Mouse (Mus musculus): Measurements from ENCODE around the gene Il17f. TPM values are rescaled to one million over a fixed set of nuclear protein-coding genes. Genes with fewer than 3 reads are reported as not detected.
"Not testable (repeated sequence)": the region's sequence is repeated elsewhere in the genome, so short reads cannot be mapped to it uniquely, and the experiment has no call there.

Il17f gene
- polyA plus RNA-seq, 1 experiment from 2014 or later = 0.37 TPM

DNA sequence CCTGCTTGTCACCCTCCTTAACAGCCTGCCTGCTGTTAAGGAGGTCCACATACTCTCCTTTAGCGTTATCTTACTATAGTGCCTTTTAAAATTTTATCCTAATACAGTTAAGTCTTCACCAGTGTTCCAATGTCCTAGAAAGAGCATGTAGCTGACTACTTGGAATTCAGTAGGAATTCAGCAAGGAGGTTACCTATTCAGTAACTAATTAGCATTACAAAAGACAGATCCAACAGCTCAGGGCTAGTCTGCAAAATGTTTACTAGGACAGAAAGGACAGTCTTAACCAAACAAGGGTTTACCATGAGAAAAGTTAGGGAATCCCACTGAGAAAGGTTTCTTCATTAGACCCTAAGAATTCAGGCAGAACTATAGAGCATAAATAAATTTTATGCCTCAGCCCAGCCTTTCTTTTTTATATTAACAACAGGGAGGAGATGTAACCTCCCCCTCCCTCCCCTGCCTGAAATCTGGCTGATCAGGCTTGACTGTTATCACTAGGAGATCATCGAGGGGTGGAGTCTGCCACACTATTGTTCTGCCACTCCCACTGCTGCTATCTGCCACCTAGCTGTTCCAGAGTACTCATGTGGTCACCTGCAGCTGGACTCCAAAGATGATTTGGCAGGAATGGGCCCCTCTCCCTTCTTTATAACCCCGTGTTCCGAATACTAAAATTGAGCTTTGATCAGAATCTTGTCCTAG, 16.2 kb downstream of the Il17f start:
- H3K27me3 ChIP-seq; H3K36me3 ChIP-seq; H3K27ac ChIP-seq; H3K9ac ChIP-seq; H3K4me1 ChIP-seq; H3K9me3 ChIP-seq; H3K4me2 ChIP-seq; H3K4me3 ChIP-seq; ATAC-seq (ENCODE audit: insufficient number of reproducible peaks, low FRiP score, low TSS enrichment, low read depth): not testable (repeated sequence)
- 77% methylated on average over 4 of the region's 4 CpGs for WGBS

DNA sequence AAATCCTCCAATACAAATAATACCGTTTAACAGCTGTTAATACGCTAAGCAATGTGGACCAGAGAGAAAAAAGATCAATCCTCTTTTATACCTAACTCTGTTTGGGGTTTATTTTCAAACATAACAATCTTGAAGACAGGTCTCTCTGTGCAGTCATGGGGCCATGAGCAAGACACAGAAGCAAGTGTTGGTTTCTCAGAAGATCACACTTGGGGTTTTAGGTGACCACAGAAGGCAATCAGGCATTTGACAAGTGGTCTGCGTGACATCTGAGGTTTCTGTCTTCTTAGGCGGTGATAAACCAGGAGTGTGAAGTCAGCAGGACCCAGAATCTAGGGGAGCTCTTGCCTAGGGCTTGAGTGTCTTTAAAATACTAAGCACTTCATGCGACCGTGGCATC, 23.9 kb downstream of the Il17f start:
- H3K27me3 ChIP-seq = no peaks in the 10 kb centered on the region
- 78% methylated on average over 6 of the region's 6 CpGs for WGBS
- H3K4me3 ChIP-seq = no peak overlapping the region
- H3K4me1 ChIP-seq = no peaks in the 10 kb centered on the region
- no peaks in the 10 kb centered on the region for H3K9me3 ChIP-seq
- no peaks in the 10 kb centered on the region for H3K36me3 ChIP-seq
- H3K9ac ChIP-seq = no peak overlapping the region
- no peak overlapping the region for H3K27ac ChIP-seq
- ATAC-seq (ENCODE audit: insufficient number of reproducible peaks, low FRiP score, low TSS enrichment, low read depth) = no peak
- H3K4me2 ChIP-seq = no peak overlapping the region

DNA sequence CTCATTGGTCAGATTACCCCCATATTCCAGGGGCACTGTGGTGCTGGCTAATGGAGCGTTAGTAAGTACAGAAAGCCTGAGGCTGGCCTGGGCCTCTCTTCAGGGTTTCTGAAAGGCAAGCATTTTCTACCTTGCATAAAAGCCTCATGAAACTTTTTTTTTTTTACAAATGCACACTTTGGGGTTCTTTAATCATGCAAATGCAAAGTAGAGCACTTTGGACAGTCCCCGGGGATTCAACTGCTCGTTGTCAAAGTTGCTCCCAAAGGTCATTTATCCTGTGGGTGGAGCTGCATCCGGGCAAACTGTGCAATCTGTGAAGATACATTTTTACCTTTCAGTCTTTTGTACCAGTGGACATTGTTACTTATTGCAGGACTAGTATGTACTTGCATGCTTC, 29.0 kb downstream of the Il17f start:
- Histone ChIP-seq H3K9ac (no peak overlapping the region), H3K27me3 (no peaks in the 10 kb centered on the region), H3K4me1 (no peaks in the 10 kb centered on the region), H3K36me3 (no peaks in the 10 kb centered on the region), H3K4me3 (no peak overlapping the region), H3K9me3 (no peaks in the 10 kb centered on the region), H3K27ac (no peak overlapping the region), H3K4me2 (no peak overlapping the region)
- WGBS = 81% methylated on average over 4 of the region's 4 CpGs
- no peak for ATAC-seq (ENCODE audit: insufficient number of reproducible peaks, low FRiP score, low TSS enrichment, low read depth)

DNA sequence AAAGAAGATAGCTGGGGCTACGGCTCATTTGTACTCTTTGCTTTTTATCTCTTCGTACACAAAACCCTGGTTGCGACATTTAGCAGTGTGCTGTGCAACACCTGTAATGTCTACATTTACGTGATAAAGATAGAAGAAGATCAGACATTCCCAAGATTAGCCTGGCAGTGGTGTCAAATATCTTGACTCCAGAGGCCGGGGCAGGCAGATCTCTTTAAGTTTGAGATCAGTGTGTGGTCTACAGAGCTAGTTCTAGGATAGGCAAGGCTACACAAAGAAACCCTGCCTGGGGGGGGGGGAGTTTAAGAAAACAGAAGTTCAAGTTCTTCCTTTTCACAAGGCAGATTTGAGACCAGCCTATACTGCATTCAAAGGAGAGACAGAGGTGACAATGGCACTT, 30.1 kb downstream of the Il17f start:
- no peak for ATAC-seq (ENCODE audit: insufficient number of reproducible peaks, low FRiP score, low TSS enrichment, low read depth)
- no peak overlapping the region for H3K4me2 ChIP-seq
- no peak overlapping the region for H3K9ac ChIP-seq
- H3K27ac ChIP-seq = no peak overlapping the region
- H3K4me3 ChIP-seq = no peak overlapping the region
- H3K27me3 ChIP-seq = no peaks in the 10 kb centered on the region
- H3K36me3 ChIP-seq = no peaks in the 10 kb centered on the region
- H3K9me3 ChIP-seq = no peaks in the 10 kb centered on the region
- WGBS = 81% methylated on average over 5 of the region's 5 CpGs
- no peaks in the 10 kb centered on the region for H3K4me1 ChIP-seq

DNA sequence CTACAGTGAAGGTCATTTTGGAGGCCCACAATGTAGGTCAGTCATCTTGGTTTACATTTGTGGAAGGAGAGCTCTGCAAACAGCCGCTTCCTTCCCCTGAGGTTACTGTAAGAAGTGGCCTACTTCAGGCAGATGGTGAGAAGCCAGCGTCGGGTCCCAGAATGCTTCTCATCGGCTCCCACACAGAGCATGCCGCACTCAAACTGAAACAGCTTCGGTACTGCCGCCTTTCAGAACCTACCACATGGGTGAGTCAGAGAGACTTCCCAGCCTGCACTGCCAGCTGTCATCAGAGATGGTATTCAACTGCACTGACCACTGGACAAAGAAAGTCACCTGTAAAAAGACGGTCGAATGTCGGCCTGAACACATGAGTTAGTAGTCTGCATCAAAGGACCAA, 30.6 kb downstream of the Il17f start:
- Histone ChIP-seq H3K27ac (no peak overlapping the region), H3K36me3 (no peaks in the 10 kb centered on the region), H3K4me2 (no peak overlapping the region), H3K4me3 (no peak overlapping the region), H3K9me3 (no peaks in the 10 kb centered on the region), H3K27me3 (no peaks in the 10 kb centered on the region), H3K4me1 (no peaks in the 10 kb centered on the region), H3K9ac (no peak overlapping the region)
- ATAC-seq (ENCODE audit: insufficient number of reproducible peaks, low FRiP score, low TSS enrichment, low read depth) = no peak
- WGBS = 88% methylated on average over 10 of the region's 10 CpGs

DNA sequence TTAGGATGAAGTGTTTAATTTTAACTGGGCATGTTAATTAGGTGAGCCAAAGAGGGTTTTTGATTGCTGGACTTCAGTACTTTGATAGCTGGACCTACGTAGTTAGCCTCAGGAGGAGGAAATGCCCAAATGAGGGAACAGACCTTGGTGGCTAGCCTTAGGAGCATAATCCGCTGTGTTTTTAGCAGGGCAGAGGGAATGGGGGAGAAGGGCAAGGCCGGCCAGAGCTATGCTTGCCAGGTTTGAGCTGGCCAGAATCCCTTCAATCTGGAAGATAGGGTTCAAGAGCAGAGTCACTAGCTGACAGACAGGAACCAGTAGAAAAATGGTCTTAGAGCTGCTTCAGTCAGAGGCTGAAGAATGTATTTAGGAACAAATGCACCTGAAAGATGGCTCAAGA, 32.8 kb downstream of the Il17f start:
- WGBS = 75% methylated on average over 3 of the region's 3 CpGs
- no peaks in the 10 kb centered on the region for H3K4me1 ChIP-seq
- no peak overlapping the region for H3K9ac ChIP-seq
- no peak overlapping the region for H3K27ac ChIP-seq
- no peaks in the 10 kb centered on the region for H3K36me3 ChIP-seq
- no peak overlapping the region for H3K4me2 ChIP-seq
- no peaks in the 10 kb centered on the region for H3K27me3 ChIP-seq
- no peak for ATAC-seq (ENCODE audit: insufficient number of reproducible peaks, low FRiP score, low TSS enrichment, low read depth)
- H3K9me3 ChIP-seq = no peaks in the 10 kb centered on the region
- H3K4me3 ChIP-seq = no peak overlapping the region

DNA sequence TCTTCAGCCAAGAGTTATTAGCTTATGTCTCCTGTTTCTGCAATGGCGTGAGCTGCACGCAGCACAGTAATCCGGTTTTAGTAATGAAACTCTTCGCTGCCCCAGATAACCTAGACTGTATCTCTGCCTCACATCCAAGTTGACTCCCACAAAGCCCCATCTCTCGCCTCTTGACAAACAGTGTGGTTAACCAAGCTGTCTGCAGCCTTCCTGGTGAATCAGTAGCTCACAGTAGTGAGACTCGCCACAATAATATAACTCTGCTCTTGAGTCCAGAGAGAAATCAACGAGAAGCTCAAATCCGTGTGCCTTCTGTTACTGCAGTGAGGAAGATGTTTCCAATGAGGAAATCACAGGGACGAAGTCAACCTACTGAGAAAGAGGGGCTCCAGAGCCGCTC, 36.0 kb downstream of the Il17f start:
- 78% methylated on average over 10 of the region's 10 CpGs for WGBS
- no peaks in the 10 kb centered on the region for H3K27me3 ChIP-seq
- no peak overlapping the region for H3K4me3 ChIP-seq
- no peaks in the 10 kb centered on the region for H3K36me3 ChIP-seq
- H3K4me1 ChIP-seq = no peaks in the 10 kb centered on the region
- no peak overlapping the region for H3K9ac ChIP-seq
- no peak for ATAC-seq (ENCODE audit: insufficient number of reproducible peaks, low FRiP score, low TSS enrichment, low read depth)
- no peak overlapping the region for H3K4me2 ChIP-seq
- H3K27ac ChIP-seq = no peak overlapping the region
- H3K9me3 ChIP-seq = no peaks in the 10 kb centered on the region

DNA sequence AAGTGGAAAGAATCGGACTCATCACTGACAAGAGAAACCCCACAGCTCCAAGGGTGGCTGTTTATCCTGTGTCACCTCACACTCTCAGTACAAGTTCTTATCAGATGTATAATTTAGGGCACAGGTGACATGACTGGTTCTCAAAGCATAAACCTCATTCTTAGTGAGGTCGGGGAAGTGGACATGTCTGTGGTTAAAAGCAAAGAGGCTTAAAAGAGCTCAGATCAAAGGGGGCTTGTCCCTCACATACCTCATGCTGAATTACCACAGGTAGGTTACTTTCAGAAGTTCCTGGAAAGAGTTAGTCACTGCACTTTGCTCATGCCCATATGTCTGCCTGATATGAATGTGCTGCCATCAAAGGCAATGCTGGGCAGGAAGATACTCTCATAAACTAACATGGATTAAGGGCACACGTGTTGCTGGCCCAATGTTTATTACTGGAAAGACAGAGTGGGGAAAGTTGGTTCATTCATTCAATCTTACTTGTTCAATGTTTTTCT, 49.9 kb downstream of the Il17f start:
- Histone ChIP-seq H3K4me2 (no peak overlapping the region), H3K36me3 (no peaks in the 10 kb centered on the region), H3K4me3 (no peak overlapping the region), H3K27ac (no peak overlapping the region), H3K9ac (no peak overlapping the region), H3K27me3 (no peaks in the 10 kb centered on the region), H3K9me3 (no peaks in the 10 kb centered on the region), H3K4me1 (no peaks in the 10 kb centered on the region)
- 69% methylated on average over 3 of the region's 3 CpGs for WGBS
- ATAC-seq (ENCODE audit: insufficient number of reproducible peaks, low FRiP score, low TSS enrichment, low read depth) = no peak

DNA sequence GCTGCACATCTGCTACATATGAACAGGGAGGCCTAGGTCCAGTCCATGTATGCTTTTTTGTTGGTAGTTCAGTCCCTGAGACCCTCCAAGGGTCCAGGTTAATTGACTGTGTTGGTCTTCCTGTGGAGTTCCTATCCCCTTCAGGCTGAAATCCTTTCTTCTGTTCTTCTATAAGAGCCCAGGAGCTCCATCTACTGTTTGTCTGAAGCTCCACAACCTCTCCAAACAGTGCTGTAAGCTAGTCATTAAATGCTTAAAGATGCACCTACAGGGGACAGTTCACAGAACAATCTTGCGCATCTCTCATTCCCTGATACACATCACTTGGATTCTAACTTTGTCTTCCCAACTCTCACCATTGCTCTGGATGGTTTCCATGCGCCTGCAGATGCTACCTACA, 51.9 kb downstream of the Il17f start:
- ATAC-seq (ENCODE audit: insufficient number of reproducible peaks, low FRiP score, low TSS enrichment, low read depth) = no peak
- Histone ChIP-seq H3K27ac (no peak overlapping the region), H3K9me3 (no peaks in the 10 kb centered on the region), H3K36me3 (no peaks in the 10 kb centered on the region), H3K9ac (no peak overlapping the region), H3K4me1 (no peaks in the 10 kb centered on the region), H3K4me3 (no peak overlapping the region), H3K27me3 (no peaks in the 10 kb centered on the region), H3K4me2 (no peak overlapping the region)
- 91% methylated on average over 2 of the region's 2 CpGs for WGBS

DNA sequence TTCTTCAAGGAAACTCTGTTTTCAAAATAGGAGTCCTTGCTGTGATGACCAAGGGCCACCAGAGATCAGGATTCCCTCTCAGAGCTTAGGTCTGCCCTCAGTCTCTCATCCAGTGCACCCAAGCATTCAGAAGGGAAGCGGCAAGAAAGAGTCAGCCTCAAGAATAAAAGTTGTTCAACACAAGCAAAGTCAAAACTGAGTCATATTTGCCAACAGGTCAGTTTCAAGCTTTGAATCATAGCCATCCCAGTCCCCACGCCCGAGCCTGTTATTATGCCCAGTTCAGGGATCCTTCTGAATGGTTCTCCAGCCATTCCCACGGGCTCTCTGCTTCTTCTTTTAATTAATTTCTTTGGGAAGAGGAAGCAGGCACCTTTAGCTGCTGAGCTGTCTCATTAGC, 53.8 kb downstream of the Il17f start:
- Histone ChIP-seq H3K9me3 (no peaks in the 10 kb centered on the region), H3K36me3 (no peaks in the 10 kb centered on the region), H3K27me3 (no peaks in the 10 kb centered on the region), H3K4me1 (no peaks in the 10 kb centered on the region), H3K4me2 (no peak overlapping the region), H3K4me3 (no peak overlapping the region), H3K27ac (no peak overlapping the region), H3K9ac (no peak overlapping the region)
- WGBS = 79% methylated on average over 4 of the region's 4 CpGs
- ATAC-seq (ENCODE audit: insufficient number of reproducible peaks, low FRiP score, low TSS enrichment, low read depth) = no peak

DNA sequence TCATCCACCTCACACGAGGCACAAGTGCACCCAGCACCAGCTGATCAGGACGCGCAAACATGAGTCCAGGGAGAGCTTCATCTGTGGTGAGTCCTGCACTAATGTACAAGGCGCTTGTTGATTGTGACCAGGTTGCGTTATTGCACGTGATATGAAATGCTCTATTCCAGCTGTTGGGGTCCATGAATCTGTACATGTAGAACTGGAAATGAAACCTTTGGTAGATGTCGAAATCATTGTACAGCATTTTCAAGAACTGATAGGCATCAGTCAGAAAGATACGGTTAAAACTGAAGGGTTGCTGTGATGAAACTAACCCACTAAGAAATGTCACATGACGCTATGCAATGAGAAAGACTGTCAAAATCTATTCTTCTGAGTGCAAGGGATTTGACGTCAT, 59.5 kb downstream of the Il17f start, which contains the start of gene Il17a:
Il17a (plus strand) TSS at position 3 of the 400 bp plus-strand sequence.
- no peaks in the 10 kb centered on the region for H3K27me3 ChIP-seq
- whole genome bisulfite sequencing = 90% methylated on average over 10 of the region's 10 CpGs
- H3K36me3 ChIP-seq = no peaks in the 10 kb centered on the region
- H3K9me3 ChIP-seq = no peaks in the 10 kb centered on the region
- H3K4me3 ChIP-seq = no peak within 1 kb of the TSS
- no peak within 1 kb of the TSS for H3K4me2 ChIP-seq
- no peaks in the 10 kb centered on the region for H3K4me1 ChIP-seq
- ATAC-seq (ENCODE audit: insufficient number of reproducible peaks, low FRiP score, low TSS enrichment, low read depth) = no peak
- H3K27ac ChIP-seq = no peak within 1 kb of the TSS
- no peak within 1 kb of the TSS for H3K9ac ChIP-seq

Measured in limb, embryonic 15.5 days (tissue).